Comparison of ENCODE assay signal across 8 mouse cellular contexts in the genomic region with DNA sequence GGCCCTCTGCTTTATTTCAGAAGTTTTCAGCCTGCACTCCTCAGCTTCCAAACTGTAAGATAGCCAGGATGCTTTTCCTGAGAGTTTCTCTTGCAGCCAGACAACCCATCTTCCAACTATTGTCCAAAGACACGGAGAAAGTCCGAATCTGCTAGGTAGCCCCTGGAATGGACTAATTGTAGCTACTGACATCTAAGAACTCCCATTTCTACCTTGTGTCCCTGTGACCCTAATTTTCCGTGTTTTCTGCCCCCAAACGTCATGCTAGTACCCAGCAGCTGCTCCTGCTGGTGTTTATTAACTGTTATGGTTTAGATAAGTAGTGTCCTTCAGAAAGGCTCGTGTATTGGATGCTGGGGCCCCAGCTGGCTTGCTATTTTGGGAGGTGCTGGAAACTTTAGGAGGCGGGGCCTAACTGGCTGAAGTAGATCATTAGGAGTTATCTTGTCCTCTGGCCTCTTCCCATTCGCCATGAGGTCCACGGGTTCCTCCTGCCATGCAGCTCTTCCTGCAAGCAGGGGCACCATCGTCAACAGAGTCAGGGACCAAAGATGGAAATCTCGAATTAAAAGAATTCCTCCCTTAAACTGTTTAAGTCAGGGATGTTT. TPM values are rescaled to one million over a fixed set of nuclear protein-coding genes. Genes with fewer than 3 reads are reported as not detected.
DNase-seq lines count a peak whose midpoint lies in the region; ATAC-seq and TF ChIP-seq lines count a peak whose summit lies in the region.

No protein-coding gene starts in this region.

- H3K9ac ChIP-seq in lung, embryonic 14.5 days, result no peak overlapping the region
- peak overlapping the region; percentile 67 for H3K9ac ChIP-seq in heart, embryonic 13.5 days

- intact Hi-C loops in left cerebral cortex, postnatal 14 days (cut with DNase I), result no loop called here

- no peaks in the 10 kb centered on the region; the same call in 1 of the 2 replicates for H3K36me3 ChIP-seq in lung, embryonic 14.5 days (ENCODE audit: insufficient read depth)
- peaks cover 11% of the 10 kb centered on the region for H3K36me3 ChIP-seq in heart, embryonic 13.5 days

- peaks cover 25% of the 10 kb centered on the region for H3K4me1 ChIP-seq in lung, embryonic 14.5 days (ENCODE audit: insufficient read depth)
- peaks cover 57% of the 10 kb centered on the region for H3K4me1 ChIP-seq in heart, embryonic 13.5 days

- peak overlapping the region; percentile 23 for H3K4me2 ChIP-seq in lung, embryonic 14.5 days
- H3K4me2 ChIP-seq in heart, embryonic 13.5 days, result peak overlapping the region; percentile 81

- H3K9me3 ChIP-seq in lung, embryonic 14.5 days (ENCODE audit: low read depth, low read length), result no peaks in the 10 kb centered on the region
- H3K9me3 ChIP-seq in heart, embryonic 13.5 days, result no peaks in the 10 kb centered on the region

- no peak overlapping the region for H3K4me3 ChIP-seq in lung, embryonic 14.5 days (ENCODE audit: low read depth, low read length)
- 0 out of 2 replicates have a peak overlapping the region, but pooled peaks have one; percentile 94 for H3K4me3 ChIP-seq in heart, embryonic 13.5 days

- TF ChIP-seq CTCF in lung, embryonic 14.5 days (IDR thresholded peaks at IDR 0.05; ENCODE audit: low read depth), result no peak

- peak; percentile 81 for DNase-seq in lung, embryonic 14.5 days
- no peak for DNase-seq in lung, postnatal 14 days
- peak; percentile 85 for DNase-seq in c-Kit-negative CD71-positive TER-119-positive erythroid progenitor cells, embryonic 14.5 days (ENCODE audit: low read depth, low spot score)
- no peak for DNase-seq in frontal cortex, postnatal 10 days (ENCODE audit: low spot score in 2 of 2)
- DNase-seq in left cerebral cortex, postnatal 14 days (ENCODE audit: low spot score in 2 of 2), result no peak
- DNase-seq in thymus, postnatal 0 days (ENCODE audit: low spot score), result no peak

- H3K27me3 ChIP-seq in lung, embryonic 14.5 days (ENCODE audit: insufficient read depth, low read length), result no peaks in the 10 kb centered on the region
- H3K27me3 ChIP-seq in heart, embryonic 13.5 days (replicated peaks), result no peaks in the 10 kb centered on the region

- peak overlapping the region; percentile 79 for H3K27ac ChIP-seq in lung, embryonic 14.5 days (ENCODE audit: low read depth)
- H3K27ac ChIP-seq in heart, embryonic 13.5 days (replicated peaks), result peak overlapping the region; percentile 93

- WGBS in lung, embryonic 14.5 days, result 28% methylated on average over 10 of the region's 10 CpGs
- WGBS in heart, embryonic 13.5 days, result 15% methylated on average over 10 of the region's 10 CpGs

- ATAC-seq in lung, embryonic 14.5 days (ENCODE audit: insufficient read depth), result peak; percentile 18; the same call in 1 of the 2 replicates
- no peak for ATAC-seq in heart, embryonic 13.5 days (ENCODE audit: extremely low read depth, insufficient number of reproducible peaks, low FRiP score, low TSS enrichment)
- ATAC-seq in megakaryocyte progenitor cell, adult 5-6 weeks (replicated peaks; ENCODE audit: poor library complexity), result peak; percentile 16; the same call in 1 of the 2 replicates

RNA-seq across cellular contexts. Expression of a gene that starts 19.2 kb away (rescaled TPM):
- 27.0 and 29.8 TPM in 2 replicates for polyA plus RNA-seq in lung, embryonic 14.5 days (2014; fragmentation: Nextera tagmentation; extraction: Ambion mirVana)
- polyA plus RNA-seq in heart, embryonic 13.5 days (2015; fragmentation: Nextera tagmentation; extraction: Ambion mirVana), result 28.2 and 29.2 TPM in 2 replicates
- 11.3 and 16.1 TPM in 2 replicates for total RNA-seq in megakaryocyte progenitor cell, adult 5-6 weeks (2015)
- 7.4 and 8.3 TPM in 2 replicates for total RNA-seq in megakaryocyte progenitor cell, adult 5-6 weeks (2017)
- total RNA-seq in left cerebral cortex, postnatal 14 days (2021), result 100 to 1,000 TPM; 107 to 142 TPM
- 12.8 and 15.3 TPM in 2 replicates for polyA plus RNA-seq in thymus, postnatal 0 days (2015; fragmentation: Nextera tagmentation; extraction: Ambion mirVana)

Comparison
In these comparisons a context has a peak if more than half of its experiments do, and no peak if none do; other contexts are left out.
1. DNase-seq: peak in lung, embryonic 14.5 days (single experiment) and c-Kit-negative CD71-positive TER-119-positive erythroid progenitor cells, embryonic 14.5 days (single experiment); none in lung, postnatal 14 days (single experiment), frontal cortex, postnatal 10 days (0 of 2), left cerebral cortex, postnatal 14 days (0 of 2) and thymus, postnatal 0 days (single experiment).